Mouse (Mus musculus): Measurements from ENCODE around the gene Hmcn1.

Hmcn1 gene

DNA sequence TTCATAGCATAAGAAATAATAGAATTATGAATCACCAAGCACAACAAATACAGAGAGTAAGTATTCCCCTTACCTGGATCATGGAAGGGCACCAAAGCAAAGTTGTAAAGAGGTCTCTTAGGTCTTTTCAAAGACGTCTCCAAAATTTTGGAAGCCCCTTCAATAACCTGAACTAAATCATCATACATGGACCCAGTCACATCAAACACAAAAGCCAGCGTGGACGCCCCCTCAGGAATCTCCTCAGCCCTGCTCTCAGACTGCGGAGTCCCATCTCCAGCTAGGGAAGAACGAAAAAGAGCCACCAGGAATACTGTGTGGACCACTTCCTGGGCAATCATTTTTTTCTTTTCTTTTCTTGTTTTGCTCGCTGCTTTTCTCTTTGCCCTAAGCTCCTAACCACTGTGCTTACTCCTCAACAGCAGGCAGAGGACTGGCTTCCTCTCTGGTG lies 499 bp downstream of the Hmcn1 start:
- DNase-seq (ENCODE audit: low spot score in 2 of 2), result no peak

DNA sequence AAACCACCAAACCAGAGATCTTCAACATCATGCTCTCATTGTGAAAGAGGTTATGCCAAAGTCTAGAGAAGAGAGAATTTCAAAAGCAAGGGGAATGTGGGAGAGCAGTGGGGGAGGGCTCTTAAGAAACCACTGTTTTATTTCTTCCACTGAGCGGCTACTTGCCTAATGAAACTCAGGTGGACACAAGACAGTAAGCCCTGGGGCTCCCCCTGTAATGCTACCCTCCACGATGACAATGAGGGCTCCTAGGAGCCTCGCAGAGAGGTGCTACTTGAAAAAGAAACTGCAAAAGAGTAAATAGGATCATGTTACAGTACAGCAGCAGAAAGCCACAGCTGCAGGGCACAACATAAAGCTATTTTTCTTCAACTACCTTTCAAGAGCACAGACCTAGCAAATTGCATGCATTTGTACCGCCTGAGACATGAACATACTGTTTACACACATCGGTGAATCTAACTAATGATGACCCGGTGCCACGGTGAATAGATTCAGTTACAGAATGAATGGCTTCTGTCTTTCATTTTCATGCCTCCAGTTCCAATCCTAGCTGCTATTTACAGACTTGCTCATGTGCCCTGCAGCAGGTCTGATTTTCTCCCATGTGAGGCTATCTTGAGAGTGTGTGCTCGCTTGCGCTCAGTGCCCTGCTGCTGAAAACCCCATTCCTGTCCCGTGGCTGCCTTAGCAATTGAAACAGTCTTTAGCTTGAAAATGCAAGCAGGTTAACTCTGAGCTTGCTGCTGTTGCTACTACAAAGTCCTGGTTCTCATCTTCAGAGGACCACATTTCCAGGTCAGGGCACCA lies 1.3 kb downstream of the Hmcn1 start:
- DNase-seq (ENCODE audit: low spot score in 2 of 2), result no peak

DNA sequence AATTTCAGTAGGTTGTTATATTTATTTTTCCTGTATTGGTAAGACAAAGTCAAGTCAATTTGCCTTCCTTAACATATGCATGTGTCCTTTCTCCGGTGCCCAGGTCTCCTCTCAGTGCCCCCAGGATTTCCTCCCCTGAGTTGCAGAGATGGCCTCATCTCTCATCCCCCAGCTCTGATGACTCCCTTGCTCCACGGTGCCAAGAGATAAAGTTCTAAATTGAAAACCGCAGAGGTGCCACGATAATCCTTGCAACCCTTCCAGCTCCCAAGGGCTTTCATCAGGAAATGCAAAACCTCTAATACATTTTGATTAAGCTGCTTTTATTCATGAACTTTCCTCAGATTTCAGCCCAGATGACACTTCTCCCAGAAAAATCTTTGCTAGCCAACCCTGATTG lies 8.3 kb downstream of the Hmcn1 start:
- no peak for DNase-seq (ENCODE audit: low spot score in 2 of 2)

DNA sequence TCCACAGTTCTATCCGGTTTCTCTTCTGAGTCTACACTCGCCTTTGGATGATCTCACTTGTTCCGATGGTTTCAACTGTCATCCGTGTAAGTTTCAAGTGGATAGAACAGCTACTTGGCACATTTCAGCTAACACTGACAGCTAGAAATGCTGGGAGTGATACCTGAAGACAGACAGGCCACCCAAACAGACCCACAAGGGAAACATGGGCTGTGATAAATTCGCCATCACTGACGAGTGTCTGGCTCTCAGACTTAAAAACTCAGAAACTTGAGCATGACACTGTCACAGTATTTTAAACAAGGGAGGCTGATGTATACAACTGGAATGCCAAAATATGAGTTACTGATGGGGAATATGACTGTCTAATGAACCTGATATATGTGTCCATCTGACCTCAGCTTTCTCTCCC lies 9.1 kb downstream of the Hmcn1 start:
- no peak for DNase-seq (ENCODE audit: low spot score in 2 of 2)

DNA sequence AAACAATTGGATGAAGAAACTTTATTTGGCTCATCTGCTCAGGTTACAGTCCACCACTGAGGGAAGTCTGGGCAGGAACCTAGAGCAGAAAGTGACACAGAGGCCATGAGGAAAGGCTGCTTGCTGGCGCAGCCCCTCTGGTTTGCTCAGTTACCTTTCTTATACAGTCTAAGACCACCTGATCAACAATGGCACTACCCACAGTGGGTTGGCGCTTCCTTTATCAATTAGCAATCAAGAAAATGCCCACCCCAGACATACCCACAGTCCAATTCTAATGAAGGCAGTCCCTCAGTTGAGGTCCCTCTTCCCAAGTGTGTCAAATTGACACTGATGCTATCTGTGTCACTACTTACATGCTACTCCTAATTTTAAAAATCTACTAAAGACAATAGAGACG lies 14.6 kb downstream of the Hmcn1 start:
- no peak for DNase-seq (ENCODE audit: low spot score in 2 of 2)

DNA sequence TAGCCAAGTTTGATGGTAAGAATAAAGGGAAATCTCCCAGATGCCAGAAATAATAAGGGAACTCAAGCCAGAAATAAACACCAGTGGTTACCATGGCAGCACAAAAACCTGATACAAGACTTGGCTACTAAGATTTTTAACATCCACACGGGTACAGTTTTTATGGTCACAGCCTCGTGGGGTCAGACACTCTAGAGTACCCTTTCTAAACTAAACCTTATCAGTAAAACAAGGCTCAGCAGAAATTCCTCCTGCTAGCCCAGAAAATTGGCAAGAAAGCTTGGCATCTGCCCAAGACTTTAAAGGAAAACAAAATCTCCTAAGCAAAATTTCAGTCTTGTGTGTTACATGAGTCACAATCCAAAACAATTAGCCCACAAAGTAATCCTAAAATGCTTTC lies 17.0 kb downstream of the Hmcn1 start:
- no peak for DNase-seq (ENCODE audit: low spot score in 2 of 2)

DNA sequence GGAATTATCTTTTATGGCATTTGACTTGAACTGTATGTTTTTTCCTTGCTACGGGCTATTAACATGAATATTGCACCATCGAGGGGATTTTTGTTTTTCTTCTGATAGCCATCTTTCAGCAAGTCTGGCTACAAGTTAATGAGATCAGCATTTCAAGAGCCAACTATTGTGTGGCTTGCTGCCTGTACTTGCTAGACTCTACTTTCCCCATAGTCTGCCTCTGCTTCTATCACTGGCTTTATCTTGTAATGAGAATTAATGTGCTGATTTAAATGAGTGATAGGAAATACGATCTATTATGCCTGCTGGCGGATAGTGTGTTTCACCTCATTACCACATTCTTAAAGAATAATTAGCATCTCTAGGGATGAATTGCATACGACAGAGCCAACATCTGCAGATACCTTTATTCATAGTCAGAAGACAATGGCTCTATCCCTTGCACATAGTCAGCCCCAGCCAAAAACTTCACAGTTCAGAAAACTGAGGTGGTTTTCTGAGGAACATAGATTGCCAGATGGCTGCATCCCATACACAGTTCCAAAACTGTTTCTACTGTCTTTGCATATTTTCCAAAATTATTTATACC lies 33.7 kb downstream of the Hmcn1 start:
- no peak for DNase-seq (ENCODE audit: low spot score in 2 of 2)

DNA sequence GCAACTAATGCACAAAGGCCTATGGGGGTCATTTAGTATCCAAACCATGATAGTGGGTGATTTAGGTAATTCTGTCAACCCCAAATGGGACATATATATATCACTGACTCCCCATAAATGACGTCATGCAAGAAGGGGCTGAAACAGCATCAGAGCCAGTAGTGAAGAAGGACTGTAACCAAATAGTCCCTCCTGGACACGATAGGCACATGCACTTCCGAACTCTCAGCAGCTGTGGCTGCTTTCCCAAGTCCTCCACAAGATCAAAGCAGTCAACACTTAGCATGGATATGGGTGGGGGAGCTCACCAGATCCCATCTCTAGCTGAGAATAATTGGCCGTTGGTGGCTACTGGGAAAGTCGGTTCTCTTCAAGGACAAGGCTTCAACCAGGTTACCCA lies 42.2 kb downstream of the Hmcn1 start:
- no peak for DNase-seq (ENCODE audit: low spot score in 2 of 2)

DNA sequence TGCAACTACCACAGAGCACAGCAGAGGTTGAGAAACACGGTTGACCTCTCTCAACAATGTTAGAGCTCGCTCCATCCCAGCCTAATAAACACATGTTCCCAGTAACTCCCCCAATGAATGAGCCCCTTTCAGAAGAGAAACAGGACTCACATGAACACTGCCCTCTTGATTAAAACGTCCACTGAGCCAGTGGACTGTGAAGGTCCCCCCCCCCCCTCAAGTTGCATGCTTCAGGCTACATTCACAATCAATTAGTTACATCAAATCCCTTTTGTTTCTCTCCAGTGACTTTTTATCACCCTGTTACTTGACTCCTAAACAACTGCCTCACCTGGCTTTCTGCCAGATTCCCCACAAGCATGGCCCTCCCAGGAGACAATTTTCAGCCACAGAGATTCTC lies 43.2 kb downstream of the Hmcn1 start:
- no peak for DNase-seq (ENCODE audit: low spot score in 2 of 2)

DNA sequence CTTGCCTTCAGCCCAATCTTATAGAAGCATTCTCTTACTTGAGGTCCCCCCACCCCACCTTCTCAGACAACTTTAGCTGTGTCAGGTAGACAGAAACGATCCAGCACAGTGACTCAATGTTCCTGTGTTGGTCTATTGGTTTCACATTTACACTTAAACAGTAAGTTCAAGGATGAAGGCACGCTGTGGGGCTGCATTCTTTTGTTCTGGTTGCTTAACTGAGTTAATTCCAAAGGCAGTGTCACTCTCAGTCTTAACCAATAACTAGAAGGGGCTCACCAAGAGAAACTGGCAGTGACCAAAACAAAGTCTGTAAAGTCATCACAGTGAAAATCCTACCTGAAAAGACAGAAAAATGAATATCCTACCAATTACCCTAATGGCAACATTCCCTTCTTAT lies 44.3 kb downstream of the Hmcn1 start:
- DNase-seq (ENCODE audit: low spot score in 2 of 2), result no peak

DNA sequence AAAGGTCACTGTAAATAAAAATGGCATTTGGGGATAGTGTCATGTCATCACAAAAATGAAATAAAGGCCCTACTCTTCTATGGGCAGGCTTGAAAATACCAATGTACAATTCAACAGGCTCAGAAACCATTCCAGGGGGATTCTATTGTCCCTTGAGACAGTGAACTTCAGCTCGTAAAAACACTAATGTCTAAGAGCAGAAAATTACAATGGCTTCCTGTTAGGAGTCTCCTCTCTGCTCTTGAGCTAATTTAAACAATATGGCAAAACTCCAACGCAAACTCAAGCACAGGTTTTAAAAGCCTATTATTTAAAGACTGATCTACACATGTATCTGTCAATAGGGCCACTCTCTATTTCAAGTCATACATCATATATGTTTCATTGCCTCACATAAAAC lies 49.6 kb downstream of the Hmcn1 start:
- DNase-seq (ENCODE audit: low spot score in 2 of 2), result no peak

DNA sequence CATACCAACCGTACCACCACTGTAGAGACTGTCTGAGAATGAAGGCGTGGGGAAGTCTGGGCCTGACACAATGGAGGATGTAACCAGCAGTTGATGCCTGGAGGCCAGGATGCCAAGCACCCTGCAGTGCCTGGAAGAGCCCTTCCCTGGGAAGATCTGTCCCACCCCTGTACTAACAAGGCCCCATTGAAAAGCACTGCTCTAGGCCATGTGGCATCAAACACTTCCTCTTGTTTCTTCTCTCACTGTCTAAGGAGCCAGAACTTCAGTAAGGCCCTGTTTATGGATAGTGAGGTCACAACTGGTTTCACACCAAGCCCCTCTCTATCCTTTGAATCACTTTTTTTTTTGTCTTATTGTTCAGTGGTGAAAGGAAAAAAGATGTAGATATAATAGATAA lies 51.1 kb downstream of the Hmcn1 start:
- DNase-seq (ENCODE audit: low spot score in 2 of 2), result no peak

DNA sequence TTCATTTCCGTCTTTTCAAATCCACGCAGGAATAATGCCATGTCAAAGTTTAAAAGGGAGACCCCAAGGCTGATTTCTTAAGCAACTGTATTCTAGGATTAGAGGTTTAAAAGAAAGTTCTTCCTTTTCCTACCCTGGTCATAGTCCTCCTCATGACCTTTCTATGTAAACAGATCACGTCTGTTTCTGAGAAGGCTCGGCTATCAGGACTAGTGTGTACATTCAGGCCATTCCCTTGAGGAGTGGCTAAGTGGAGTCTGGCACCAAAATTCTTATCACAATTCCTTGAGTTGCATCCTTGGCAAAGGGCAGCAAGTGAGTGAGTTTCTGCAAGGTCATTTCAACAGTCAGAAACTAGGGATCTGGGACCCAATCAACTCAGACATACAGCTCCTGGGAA lies 56.4 kb downstream of the Hmcn1 start:
- DNase-seq (ENCODE audit: low spot score in 2 of 2), result no peak

DNA sequence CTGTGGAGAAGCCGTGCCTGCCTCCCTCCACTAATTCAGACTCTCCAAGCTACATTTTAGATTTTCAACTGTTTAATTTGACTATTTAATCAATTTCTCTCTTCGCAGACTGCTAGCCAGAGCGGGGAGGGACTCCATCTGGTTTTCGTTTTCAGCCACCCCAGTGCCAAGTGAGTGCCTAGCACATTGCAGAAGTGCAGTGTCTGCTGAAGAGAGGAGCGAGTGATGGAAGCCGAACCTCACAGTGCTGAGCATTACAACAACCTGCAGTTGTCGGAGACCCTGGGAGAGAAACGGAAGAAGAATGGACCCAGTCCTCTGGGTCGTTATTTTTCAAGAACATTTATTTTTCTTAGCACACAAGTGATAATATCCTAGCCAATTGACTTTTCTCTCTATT lies 59.6 kb downstream of the Hmcn1 start:
- DNase-seq (ENCODE audit: low spot score in 2 of 2), result no peak

DNA sequence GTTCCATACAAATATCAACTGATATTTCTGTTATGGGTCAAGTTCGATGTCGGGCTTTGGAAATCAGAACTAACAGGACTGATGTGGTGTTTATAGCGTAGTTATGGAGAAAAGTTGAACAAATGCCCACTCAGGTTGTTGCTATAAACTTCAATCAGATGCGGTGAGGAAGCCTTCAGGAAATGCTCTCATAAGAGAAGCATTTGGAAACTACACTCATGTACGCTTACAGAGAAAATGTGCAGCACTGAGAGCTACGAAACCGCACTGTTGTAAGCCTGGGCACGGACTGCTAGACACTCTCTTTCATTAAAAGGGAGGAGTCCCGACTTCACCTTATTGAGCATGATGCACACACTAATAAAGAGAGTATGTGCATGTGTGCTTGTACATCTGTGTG lies 72.4 kb downstream of the Hmcn1 start:
- DNase-seq (ENCODE audit: low spot score in 2 of 2), result no peak

DNA sequence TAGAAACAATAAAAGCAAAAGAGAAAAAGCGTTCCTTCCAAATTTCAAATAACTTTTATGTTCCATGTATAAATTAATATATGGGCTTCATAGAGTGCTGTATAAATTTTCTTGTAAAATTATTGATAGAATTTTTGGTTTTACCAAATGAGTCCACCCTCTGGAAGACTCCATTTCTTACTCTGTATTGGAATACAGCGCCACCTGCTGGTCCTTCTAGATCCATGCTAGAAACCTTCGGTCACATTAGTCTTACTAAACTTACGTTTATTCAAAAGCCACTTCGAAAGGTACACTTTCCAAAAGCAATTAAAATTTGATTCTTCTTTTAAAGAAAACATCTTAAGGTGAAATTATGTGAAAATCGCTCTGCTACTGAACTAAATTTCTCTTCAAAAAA lies 73.0 kb downstream of the Hmcn1 start:
- DNase-seq (ENCODE audit: low spot score in 2 of 2), result peak in 1 of 2 experiments; percentile 2

DNA sequence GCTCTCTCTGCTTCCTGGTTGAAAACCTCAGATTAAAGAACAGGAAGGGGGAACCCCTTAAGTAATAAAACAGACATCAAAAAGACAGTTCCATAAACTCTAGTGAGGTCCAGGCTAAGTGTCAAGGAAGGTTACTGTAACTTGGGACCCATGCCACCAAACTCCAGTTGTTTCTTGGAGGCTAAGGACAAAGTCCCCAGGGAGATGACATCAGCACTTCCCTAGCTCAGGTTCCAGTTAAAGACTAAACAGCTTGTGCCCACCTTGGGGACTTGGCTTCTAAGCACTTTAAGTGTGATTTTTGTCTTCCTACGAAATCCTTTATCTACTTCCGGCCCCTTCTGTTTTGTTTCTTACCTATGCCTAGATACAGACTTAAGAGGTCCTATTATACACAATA lies 78.3 kb downstream of the Hmcn1 start:
- DNase-seq (ENCODE audit: low spot score in 2 of 2), result no peak

DNA sequence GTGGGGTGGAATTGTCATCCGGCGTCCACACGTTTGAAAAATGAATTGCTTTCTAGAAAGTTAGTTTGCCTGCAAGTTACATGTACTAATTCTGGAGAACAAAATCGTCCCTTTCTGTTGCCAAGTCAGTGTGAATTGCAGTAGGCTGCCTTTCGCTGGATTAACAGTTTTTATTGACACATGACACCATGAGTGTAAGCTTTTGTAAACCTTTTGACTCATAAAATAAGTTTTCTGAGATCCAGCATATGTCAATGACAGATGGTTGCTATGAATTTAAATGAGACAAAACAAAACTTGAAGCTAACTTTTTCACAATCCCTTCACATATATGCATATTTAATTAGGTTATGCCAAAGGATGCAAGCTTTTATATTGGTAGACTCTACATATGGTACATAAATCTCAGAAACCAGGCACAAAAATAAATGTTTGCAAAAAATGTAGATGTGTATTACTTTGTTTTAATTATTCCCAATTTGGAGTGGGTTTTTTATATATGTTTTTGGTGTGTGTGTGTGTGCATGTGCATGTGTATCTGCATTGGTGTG lies 79.6 kb downstream of the Hmcn1 start:
- no peak for DNase-seq (ENCODE audit: low spot score in 2 of 2)

DNA sequence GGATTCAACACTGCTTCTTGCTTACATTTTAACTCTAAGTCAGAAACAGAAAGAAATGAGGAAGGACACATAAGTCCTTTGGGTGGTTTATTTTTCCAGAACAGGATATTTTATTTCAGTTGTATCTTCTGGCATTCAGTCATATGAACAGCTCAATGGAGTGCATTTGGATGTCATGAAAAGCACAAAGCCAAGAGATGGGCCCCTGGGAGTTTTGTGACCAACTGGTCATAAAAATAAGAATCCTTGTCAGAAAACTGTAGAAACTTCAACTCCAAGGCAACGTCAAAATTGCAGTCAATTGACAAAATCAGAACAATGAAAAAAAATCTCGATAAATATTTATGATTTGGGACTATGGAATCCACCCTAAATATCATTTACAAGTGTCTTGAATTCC lies 83.6 kb downstream of the Hmcn1 start:
- DNase-seq (ENCODE audit: low spot score in 2 of 2), result no peak

DNA sequence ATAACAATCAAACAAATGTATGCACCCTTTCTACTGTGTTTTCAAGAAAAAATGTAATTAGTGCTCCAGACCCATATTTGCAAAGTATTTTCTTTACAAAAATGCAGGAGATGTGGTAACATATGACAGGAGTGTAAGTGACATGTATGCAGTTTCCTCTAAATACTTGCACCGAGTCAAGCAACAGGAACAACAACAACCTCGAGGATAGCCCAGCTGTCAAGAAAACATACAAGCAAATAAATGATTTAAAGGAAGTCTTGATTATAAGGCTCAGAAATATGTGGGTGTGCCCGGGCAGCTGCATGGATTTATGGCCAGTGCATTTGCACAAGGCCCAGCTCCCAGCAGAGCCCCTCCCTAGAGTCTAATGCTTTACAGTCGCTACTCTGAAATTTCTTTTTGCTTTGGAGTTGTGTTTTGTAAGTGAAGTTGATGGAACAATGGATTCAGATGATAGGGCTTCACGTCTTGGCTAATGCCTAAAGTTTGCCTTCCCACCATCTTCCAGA lies 99.5 kb downstream of the Hmcn1 start:
- DNase-seq (ENCODE audit: low spot score in 2 of 2), result no peak

DNA sequence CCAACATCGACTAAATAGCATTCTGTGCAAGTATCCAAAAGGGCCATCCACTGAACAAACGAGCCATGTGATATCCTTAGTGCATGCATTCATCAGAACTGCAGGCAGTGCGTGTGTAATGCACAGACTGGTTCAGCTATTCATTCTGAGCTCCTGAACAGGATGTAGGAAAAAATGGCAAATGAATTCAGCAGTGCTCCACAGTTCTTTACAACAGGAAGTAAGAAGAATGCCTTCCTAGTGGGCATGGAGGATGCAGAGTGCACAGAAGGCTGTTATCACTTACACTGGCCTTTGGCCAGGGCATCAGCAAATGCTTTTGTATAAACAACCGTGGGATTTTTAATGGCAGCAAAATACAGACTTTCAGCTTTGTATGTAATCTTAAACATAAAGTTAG lies 103.2 kb downstream of the Hmcn1 start:
- no peak for DNase-seq (ENCODE audit: low spot score in 2 of 2)

DNA sequence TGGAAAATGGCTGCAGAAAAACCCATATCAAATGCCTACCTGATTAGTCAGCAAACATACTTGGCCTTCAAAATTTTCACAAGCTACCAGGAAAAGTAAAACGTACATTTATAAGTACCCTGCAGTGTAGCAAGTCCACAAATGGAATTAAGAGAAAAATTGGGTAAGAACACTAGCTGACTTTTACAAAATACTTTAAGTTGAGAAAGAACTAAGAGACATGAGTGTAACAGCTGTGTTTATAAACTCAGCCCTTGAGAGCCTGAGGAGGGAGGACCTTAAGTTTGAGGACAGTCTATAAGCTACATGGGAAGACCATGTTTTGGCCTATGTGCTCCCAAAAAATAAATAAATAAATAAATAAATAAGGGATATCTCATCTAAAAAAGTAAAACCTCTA lies 107.0 kb downstream of the Hmcn1 start:
- DNase-seq (ENCODE audit: low spot score in 2 of 2), result no peak

DNA sequence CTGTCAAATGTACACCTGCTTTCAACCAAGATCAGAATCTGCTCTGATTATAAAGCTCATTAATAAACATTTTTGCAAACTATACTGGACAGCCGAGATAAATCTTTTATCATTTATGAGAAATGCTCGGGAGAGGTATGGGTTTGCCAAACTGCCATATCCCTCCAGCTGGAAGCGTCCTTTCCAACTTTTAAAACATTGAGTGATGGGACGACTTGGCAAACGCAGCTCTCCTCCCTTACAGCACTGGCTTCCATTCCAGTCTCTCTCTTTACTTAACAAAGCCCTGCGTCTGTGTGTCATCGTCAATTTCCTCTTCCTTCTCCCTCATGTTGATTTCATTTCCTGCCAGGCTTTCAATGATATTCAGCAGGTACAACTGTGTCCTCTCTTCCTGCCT lies 114.8 kb downstream of the Hmcn1 start:
- no peak for DNase-seq (ENCODE audit: low spot score in 2 of 2)

Measured in spleen, postnatal 14 days (tissue).